Mouse (Mus musculus) T-helper 17 cell (primary cell): Measurements from ENCODE around the gene Pax3.

Source experiments
- in situ Hi-C, 2 experiments: fragments of 300-600 bp; cut with MboI, MseI; formaldehyde crosslinking; loops; 1 replicate in 1 of 2; 2 replicates in 1 of 2; pipeline ENCODE4 v1.15.1; 2025; ENCODE audit warnings: high pct_unique_total_duplicates in 2 of 2

Gene Pax3

DNA sequence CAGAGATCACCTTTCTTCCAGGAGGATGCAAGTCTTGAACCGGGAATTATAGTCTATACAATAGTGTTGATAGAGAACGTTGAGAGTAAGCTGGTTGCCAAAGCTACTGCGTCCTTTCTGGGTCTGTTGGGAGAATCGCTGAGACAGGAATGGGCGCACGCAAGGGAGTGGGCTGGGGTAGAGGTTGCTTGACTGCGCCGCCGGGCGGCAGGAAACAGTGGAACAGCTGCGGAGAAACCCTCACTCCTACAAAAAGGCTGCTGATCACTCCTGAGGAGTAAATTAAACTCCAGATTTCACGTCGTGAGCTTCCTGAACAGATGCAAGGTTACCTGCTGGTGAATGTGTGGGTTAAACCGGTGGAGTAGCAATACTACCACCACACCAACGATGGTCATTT, 3.3 kb upstream of the Pax3 start:
- in situ Hi-C loops: loop anchor here in 1 of 2 experiments (10.0 kb wide), 1 partner anchor 395 kb away; no protein-coding TSS in a partner anchor

DNA sequence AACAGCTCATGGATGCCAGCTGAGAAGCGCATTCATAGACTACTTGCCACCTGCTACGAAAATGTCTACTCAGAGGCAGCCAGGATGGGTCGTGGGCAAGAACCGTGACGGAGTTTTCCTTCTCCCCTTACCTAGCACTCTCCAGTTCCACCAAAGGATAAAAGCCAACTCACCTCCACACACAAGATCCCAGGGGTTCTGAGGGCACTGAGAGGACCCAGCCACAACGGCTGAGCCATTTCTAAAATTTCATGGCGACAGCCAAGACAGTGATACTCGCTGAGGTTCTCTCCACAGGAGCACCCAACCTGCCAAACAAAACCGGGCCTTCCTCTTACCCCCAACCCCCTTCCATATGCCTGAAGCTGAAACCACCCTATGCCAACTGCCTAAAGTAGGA, 2.3 kb upstream of the Pax3 start:
- in situ Hi-C loops: loop anchor here (10.0 kb wide), 2 partner anchors 906 to 1114 kb away; no protein-coding TSS in a partner anchor

DNA sequence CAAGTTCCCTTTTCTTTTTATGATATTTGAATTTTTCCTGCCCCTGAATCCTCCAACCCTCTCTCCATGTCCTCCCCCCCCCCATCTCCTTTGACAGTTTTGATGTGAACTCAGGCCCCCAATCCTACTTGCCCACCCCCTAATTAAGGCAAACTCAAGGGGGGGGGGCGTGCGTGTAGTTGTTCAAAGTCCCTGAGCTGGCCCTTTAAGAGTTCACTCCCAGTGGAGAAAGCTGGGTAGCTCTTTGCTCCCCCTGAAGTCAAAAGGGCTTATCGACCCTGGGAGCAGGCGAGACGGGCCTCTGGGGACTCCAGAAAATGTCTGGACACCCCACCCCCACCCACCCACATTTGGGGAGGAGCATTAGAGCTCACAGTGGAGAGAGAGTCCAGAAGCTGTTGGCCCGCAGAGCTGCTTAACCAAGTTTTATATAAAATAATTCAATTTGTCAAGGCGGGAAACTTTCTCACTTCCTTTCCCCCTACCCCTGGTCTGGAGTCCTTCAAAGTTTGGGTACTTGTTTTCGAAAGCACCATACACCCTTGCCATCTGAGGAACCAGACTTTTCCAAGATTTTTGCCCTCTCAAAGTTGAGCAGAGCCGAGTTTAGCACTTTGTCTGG, 1.5 kb upstream of the Pax3 start:
- in situ Hi-C loops: loop anchor here (10.0 kb wide), 2 partner anchors 906 to 1114 kb away; no protein-coding TSS in a partner anchor

DNA sequence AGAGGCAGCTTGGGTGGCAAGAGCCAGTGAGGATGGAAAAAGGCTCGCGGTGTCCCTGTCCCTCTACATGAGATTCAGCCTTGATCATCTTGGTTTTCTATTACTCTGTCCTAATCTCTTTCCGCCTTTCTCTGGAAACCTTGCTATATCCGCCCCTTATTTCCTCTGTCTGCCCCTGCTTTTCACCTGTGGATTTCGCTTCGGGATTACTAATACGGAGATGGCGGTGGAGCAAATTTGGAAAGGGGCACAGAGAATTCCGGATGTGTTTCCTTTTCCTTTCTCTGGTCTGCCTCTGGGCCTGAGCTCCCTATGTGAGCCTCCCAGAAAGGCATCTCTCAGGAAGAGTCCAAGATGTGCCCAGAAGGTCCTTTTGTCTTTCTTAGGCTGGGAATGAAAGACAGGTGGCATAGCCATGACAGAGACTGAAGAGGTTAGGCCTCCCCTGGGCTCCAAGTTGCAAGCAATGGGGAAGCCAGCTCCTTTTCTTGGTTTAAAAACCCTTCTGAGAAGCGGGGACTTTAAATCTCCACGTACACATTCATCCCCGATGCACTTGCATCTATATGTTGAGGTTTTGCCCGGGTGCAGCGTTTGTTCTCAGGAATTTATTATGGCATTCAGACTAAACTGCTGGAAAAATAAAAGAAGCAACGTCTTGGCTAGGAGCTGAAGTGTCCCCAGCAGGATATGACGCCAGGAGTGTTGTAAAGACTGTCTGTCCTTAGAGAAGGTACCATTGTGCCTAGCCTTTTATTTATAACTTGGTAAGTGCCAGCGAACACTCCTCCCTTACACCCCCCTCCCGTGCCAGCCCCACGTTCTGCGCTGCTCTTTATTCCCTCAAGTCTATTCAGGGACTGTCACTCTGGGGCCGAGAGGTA, 659 bp upstream of the Pax3 start:
- in situ Hi-C loops: loop anchor here (10.0 kb wide), 2 partner anchors 907 to 1113 kb away; no protein-coding TSS in a partner anchor

DNA sequence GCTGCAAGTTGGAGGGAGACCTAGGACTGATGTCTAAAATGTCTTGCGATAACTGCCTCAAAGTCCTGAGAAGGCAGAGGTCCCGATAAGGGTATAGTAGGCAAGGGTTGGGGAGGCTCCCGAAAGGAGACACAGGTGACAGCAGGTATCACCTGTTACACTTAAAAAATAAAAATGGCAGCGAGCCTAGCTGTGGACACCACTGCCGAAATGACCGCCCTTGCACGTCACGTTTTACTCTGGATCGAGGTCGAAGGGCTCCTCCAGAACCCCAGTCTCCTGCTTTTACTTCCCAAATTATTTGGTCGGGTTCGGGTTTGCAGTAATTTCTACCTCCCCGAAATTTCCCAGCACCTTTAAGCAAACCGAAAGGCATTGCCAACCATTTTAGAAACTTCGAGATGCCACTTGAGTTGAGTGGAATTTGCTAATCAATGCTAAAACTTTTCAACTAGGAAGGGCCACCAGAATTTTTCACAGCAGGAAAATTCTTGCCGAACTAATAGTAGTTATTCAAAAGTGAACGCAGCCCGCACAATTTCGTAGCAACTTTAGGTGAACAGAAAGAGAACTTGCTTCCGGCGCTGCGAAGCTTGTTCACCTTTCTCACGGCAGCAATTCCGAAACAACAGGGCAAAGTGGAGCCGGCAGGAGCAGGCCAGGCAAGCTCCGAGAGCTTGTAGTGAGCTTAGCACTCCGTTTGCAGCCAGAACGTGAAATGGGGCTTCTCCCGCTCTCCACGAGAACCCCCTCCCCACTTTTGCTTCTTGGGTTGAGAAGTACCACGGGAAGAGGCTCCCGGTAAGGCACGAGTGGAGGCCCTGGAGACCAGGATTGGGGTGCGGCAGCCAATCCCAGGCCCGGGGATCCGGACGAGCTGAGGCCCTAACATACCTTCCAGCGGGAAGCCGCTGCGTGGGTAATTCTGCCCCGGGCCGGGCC, 892 bp downstream of the Pax3 start:
- in situ Hi-C loops: loop anchor here (10.0 kb wide), 2 partner anchors 909 to 1111 kb away; no protein-coding TSS in a partner anchor

DNA sequence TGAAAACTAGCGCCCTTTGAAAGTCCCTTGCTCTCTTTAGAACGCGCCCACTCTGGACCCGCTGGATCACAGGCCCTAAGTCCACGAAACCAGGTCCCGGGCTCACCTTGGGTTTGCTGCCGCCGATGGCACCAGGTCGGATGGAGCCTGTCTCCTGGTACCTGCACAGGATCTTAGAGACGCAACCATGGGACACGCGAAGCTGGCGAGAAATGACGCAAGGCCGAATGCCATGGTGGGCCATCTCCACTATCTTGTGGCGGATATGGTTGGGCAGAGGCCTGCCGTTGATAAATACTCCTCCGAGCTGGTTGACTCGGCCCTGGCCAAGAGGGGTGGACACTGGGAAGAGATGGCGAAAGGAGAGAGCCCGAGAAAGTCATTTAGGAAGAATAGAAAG, 1.8 kb downstream of the Pax3 start:
- in situ Hi-C loops: loop anchor here (10.0 kb wide), 2 partner anchors 910 to 1110 kb away; no protein-coding TSS in a partner anchor

DNA sequence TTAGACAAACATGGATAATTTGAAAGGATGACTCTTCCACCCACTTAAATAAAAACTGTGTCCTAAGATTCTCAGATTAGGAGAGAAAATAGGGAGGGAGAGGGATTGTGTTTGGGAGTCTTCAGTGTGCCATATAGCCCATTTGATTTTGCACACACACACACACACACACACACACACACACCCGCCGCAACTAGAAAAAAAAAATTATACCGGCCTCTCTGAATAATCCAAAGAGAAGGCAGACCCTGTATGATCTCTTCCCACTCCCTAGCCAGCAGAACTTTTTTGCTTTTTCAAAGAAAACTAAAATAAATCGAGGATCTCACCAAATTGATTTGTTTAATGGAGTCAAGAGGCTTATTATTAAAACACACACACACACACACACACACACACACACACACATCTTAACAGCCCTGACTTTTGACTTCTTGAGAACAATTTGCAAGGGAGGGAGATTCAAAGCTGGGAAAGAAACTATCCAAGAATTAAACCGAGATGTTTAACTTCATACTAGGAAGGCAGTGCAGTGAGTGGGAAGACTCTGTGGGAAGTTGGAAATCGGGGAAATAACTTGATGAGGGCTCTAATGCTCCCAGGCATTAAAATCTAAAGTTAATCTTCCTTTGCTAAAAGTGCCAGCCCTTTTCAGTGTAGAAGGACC, 2.4 kb downstream of the Pax3 start:
- in situ Hi-C loops: loop anchor here (10.0 kb wide), 2 partner anchors 910 to 1110 kb away; no protein-coding TSS in a partner anchor

DNA sequence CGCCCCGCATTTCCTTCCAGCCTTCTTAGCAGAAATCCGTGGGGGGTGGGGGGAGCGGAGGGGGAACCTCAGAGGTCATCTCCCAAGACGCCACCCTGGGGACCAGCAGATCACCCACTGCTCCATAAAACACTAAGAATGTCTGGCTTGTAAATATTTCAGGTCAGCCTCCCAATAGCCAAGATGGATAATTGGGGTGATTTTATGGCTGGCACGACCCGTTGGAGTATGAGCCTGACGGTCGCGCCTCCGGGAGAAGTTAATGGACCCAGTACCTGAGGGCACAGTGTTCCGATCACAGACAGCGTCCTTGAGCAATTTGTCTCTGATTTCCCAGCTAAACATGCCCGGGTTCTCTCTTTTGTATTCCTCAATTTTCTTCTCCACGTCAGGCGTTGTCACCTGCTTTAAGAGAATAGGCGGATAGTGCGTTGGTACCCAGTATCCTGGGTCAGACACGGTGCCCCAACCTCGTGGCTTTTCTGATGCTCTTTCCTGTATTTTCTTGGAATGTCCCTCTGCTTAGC, 3.4 kb downstream of the Pax3 start:
- in situ Hi-C loops: loop anchor here (10.0 kb wide), 2 partner anchors 911 to 1109 kb away; no protein-coding TSS in a partner anchor

DNA sequence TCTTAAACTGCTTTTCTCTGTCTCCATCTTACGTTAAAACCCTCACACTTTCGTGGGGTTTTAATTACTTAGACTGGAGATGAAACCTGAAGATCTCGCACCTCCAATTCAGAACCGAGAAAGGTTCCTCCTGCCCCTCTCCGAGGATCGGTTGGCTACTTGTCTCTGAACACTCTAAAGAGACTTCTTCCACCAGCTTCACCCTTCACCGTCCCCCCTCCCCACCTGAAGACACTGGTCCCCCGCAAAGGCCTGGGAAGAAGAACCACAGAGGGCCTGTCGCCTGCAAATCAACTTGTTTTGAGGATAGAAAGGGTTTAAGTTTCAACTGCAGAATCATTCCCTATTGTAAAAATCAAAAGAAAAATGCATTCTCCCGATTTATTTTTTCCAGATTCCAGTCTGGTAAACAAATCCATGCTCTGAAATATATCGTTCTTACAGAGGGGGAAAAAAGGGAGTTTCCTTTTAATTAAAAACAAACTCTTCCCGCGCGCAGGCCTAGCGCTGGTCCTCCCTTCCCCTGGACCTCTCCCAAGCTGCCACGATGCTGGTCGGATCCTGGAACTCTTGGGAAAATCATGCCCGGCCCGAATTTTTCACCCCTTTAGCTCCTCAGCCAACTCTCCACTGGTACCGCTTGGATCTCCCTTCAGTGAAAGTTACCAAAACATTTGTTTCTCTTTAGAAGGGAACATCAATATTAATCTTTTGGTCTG, 4.0 kb downstream of the Pax3 start:
- in situ Hi-C loops: loop anchor here (10.0 kb wide), 2 partner anchors 912 to 1108 kb away; no protein-coding TSS in a partner anchor

DNA sequence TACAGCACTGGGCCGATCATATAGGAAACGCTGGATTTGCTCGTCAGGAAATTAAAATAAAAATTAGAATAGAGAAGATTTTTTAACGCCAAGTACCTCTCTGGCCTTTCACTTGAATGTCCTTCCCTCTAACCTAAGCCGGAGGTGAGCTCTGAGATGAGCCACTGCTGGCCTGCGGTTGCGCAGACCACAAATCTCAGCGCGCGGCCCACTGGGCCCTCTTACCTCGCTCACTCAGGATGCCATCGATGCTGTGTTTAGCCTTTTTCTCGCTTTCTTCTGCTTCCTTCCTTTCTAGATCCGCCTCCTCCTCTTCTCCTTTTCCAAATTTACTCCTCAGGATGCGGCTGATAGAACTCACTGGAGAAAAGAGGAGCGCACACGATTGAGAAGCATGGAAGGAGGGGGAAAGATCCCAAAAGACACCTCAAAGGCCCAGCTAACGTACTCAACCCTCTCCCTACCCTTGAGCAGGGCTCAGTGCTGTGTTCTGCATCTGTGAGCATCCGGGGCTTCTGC, 4.7 kb downstream of the Pax3 start:
- in situ Hi-C loops: loop anchor here (10.0 kb wide), 2 partner anchors 913 to 1107 kb away; no protein-coding TSS in a partner anchor

DNA sequence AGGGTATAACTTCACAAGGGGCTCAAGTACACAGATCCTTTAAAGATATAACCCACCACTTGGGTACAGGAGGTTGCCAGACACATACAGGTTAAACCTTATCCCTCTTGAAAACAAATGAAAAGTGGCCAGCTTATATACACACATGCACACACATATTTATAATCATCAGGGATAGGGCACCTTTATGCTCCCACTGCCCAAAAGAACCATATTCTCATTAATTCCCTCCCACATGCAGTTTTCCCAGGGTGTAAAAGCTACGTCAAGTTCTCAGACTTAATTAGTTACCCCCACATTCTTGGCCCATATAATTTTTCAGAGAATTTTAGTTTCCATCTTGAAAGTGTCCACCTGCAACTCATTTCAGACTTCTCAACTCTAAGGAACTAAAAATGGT, 5.2 kb downstream of the Pax3 start:
- in situ Hi-C loops: loop anchor here (10.0 kb wide), 2 partner anchors 913 to 1107 kb away; no protein-coding TSS in a partner anchor

DNA sequence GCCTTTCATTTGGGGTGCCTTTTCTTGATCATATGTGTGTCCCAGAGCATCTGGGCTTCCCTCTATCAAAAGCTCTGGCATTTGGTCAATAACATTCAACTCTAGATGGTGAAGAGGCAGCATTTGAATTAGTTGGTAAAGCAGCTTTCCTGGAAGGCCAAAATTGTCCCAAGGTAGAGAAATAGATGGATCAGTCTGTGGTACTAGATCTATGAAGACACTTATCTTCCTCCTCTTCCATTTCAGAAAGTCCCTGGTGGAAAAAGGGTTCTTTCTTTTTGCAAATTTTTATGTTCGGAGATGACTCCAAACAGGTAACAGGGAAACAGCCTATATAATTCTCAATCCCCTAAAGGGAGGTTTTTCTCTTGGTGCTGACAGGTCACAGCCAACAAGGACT, 5.6 kb downstream of the Pax3 start:
- in situ Hi-C loops: loop anchor here (10.0 kb wide), 2 partner anchors 913 to 1107 kb away; no protein-coding TSS in a partner anchor

DNA sequence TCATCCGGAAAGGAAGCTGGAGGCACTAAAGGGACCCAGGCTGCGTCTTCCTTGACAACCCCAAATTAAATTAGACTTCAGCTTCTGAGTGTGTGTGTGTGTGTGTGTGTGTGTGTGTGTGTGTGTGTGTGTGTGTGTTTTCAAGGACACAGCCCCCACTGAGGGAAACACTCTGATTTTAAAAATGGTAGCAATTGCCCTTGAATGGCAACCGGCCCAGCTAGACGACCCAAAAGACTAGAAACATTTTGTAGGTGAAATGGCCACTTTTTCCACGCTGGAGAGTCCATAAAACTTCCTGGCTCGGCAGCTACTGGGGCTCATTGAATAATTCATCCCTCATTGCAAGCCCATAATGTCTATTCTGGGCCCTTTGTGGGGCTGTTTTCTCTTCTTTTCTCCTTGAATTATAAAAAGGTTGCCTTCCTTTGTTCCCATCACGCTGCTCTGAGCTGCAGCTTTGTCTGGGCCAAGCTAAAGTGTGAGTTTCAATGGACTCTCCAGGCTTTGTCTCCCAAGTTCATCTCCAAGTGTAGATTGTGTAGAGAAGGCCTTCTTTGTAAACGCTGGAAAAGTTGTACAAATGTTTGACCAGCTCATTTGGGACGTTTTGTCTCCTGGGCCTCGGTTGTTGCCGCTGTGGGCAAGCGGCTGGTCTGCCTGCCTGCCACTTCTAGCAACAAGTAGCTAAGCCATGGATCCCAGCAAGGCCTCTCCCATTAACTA, 6.4 kb downstream of the Pax3 start:
- in situ Hi-C loops: loop anchor here (10.0 kb wide), 2 partner anchors 914 to 1106 kb away; no protein-coding TSS in a partner anchor

DNA sequence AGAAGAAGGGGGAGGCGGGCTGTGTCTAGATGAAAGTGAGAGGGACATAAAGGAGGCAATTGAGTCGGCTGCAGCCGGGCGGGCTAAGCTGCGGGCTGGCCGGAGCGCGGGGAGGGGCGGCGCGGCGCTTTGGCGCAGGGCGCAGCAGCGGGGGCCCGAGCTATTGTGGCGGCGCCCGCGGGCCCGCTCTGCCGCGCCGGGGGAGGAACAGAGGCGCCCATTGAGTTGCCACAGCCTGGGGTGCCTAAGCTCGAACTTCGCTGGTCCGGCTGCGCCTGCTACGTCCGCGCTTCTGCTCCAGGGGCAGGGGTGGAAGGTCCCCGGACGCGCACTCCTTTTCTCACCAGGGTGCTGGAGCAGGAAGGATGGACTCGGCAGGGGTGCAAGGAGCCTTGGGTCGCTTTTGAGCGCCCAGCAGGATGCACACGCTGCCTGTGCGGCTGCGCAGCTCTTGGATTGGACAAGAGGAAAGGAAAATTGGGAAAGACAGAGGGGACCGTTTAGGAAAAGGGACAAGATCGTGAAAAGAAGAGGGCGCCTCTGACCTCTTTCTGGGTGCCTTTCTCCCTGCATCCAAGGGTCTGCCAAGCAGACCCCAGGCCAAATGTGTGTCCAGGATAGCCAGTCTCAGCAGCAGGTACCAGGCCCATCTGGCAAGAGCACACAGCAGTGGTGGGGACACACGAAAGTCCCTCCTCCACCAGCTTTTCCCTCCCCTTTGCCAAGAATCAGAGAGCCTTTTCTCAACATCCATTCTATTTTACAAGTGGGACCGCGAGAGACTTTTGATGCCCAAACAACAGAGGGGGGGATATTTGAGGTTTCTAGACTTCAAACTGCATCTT, 7.2 kb downstream of the Pax3 start:
- in situ Hi-C loops: loop anchor here (10.0 kb wide), 2 partner anchors 915 to 1105 kb away; no protein-coding TSS in a partner anchor

DNA sequence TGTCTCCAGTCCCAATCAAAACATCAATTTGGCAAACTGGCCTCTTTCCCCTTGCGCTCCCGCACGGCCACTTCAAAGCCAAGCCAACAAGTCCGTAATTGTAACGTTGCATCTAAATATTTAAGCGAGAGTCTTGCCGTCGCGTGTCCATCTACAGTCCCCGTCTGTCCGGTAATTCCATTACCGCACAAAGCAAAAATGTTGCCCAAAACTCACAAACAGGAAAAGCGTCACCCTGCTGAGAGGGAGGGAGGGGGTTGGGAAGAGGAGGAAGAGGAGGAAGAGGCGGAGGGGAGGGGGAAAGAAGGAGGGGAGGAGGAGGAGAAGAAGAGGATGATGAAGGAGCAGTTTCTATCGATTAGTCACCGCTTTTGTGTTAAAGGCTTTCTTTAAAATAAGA, 7.9 kb downstream of the Pax3 start:
- in situ Hi-C loops: no loop called here

DNA sequence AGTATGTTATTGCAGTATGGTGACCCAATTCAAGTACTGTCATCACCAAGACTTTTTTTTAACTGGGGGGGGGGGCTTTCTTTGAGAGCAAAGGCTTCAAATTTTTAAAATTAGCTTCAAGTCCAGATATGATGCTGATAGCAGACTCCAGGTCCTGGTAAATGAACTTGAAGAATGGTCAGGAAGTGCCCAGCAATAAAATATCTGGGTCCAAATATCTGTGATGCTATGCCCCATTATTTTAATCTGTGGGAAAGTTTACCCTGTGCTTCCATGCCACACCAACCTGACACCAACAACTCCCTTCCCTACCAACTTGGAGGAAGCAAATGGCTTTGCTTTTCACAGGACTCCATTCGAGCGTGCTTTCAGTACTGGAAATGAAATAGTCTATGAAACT, 8.6 kb downstream of the Pax3 start:
- in situ Hi-C loops: no loop called here

DNA sequence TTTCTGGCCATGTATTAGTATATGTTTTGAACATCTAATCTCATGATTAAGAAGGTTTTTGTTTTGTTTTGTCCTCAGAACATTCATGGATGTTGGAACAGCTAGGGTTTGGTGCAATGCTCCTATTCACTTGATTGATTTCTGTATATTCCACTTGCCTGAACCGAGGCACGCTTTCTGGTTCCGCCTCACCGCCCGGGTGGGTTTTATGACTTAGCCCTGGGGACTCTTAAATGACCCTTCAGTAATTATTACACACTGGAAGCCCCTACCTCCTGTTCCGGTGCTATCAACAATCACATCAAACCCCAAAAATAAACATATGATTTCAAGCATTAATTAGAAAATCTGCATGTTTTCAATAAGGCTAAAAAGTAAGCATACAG, 9.2 kb downstream of the Pax3 start:
- in situ Hi-C loops: no loop called here
